11 mouse cellular contexts compared by ENCODE assay signal in the genomic region with DNA sequence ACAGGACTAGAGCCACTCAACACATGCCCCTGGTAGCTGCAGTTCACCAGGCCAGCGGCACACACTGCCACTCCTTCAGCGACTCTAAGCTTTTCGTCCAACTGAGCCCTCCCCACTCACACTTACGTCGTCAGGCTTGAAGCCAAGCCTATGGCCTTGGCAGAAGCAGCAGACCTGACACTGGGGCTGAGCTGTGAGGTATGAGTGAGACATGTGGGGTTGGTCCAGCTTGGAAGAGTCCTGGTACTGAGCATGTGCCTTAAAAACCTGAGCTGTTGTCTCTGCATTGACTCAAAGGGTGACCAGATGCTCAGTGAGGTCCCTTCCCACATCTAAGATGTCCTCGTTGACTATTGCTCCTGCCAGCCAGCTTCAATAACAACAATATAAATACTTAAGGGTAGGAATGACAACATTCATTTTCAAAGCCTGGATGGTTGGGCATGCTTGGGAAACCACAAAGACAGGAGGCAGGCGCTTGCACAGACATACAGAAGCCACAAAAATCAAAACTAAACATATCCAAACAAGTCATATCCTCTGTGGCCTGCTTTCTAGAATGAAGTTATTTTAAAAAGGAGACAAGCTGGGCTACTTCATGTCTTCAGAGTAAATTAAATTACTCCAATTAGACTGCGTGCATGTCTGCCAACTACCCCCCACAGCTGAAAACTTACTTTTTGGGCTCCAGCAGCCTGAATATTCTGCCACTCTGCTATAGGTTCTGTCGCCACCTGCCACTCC. TPM values are rescaled to one million over a fixed set of nuclear protein-coding genes. Genes with fewer than 3 reads are reported as not detected.
DNase-seq lines count a peak whose midpoint lies in the region; ATAC-seq and TF ChIP-seq lines count a peak whose summit lies in the region.
"Had no signal": no experiment of that assay in that cellular context is flagged by ENCODE, and none has a peak within 500 bp of the region (broad histone marks: within the 10 kb centered on the region; RNA-seq: fewer than 3 reads in every experiment).

No protein-coding gene starts in this region.

- no peak for TF ChIP-seq POLR2A in cerebellum, adult 2 months (IDR thresholded peaks at IDR 0.05; ENCODE audit: borderline replicate concordance, insufficient read depth, low read length)

- no peaks in the 10 kb centered on the region for H3K9me3 ChIP-seq in forebrain, embryonic 15.5 days
- H3K9me3 ChIP-seq in intestine, postnatal 0 days (ENCODE audit: control insufficient read depth): no peaks in the 10 kb centered on the region

- no peaks in the 10 kb centered on the region for H3K27me3 ChIP-seq in cerebellum, adult 2 months (ENCODE audit: control insufficient read depth, insufficient read depth, low read length)
- H3K27me3 ChIP-seq in forebrain, embryonic 15.5 days: no peaks in the 10 kb centered on the region
- no peaks in the 10 kb centered on the region for H3K27me3 ChIP-seq in intestine, postnatal 0 days (replicated peaks; ENCODE audit: control insufficient read depth, insufficient read depth, low read length)
- H3K27me3 ChIP-seq: CH12.LX had no signal

- peak; percentile 57 for DNase-seq in gastrocnemius, postnatal 25 days
- DNase-seq in gastrocnemius, postnatal 14 days: no peak
- peak; percentile 90 for DNase-seq in NIH3T3 (ENCODE audit: low read depth)
- peak; percentile 68 to 80 for DNase-seq in cerebellum, adult 2 months
- peak; percentile 64 for DNase-seq in heart, postnatal 4 days

- 28% methylated on average over 9 of the region's 9 CpGs for WGBS in cerebellum, adult 2 months
- 84% methylated on average over 9 of the region's 9 CpGs for WGBS in forebrain, embryonic 15.5 days
- WGBS in intestine, postnatal 0 days: 84% methylated on average over 9 of the region's 9 CpGs

- no peak overlapping the region for H3K4me2 ChIP-seq in forebrain, embryonic 15.5 days (replicated peaks)
- H3K4me2 ChIP-seq in intestine, postnatal 0 days (replicated peaks; ENCODE audit: low read depth): no peak overlapping the region

- H3K36me3 ChIP-seq in forebrain, embryonic 15.5 days: peaks cover 11% of the 10 kb centered on the region
- peaks cover 39% of the 10 kb centered on the region for H3K36me3 ChIP-seq in intestine, postnatal 0 days (ENCODE audit: control insufficient read depth, insufficient read depth)

- H3K9ac ChIP-seq in forebrain, embryonic 15.5 days (replicated peaks): no peak overlapping the region
- no peak overlapping the region for H3K9ac ChIP-seq in intestine, postnatal 0 days (ENCODE audit: low read depth, low read length)

- H3K27ac ChIP-seq in cerebellum, adult 2 months (ENCODE audit: insufficient read depth, low read length): no peak overlapping the region
- H3K27ac ChIP-seq in forebrain, embryonic 15.5 days (replicated peaks): no peak overlapping the region
- no peak overlapping the region for H3K27ac ChIP-seq in intestine, postnatal 0 days (ENCODE audit: low read depth, low read length)

- no peak for ATAC-seq in forebrain, embryonic 15.5 days (replicated peaks)
- no peak for ATAC-seq in intestine, postnatal 0 days
- ATAC-seq in monocyte, adult 5-6 weeks (replicated peaks; ENCODE audit: insufficient number of reproducible peaks, low FRiP score, low TSS enrichment, poor library complexity, severe bottlenecking): no peak

- H3K4me1 ChIP-seq in cerebellum, adult 2 months (ENCODE audit: control insufficient read depth, insufficient read depth, low read length): peaks cover 29% of the 10 kb centered on the region
- 0 out of 2 replicates have a peak, but pooled peaks cover 3% of the 10 kb centered on the region for H3K4me1 ChIP-seq in forebrain, embryonic 15.5 days
- H3K4me1 ChIP-seq in intestine, postnatal 0 days (replicated peaks; ENCODE audit: control insufficient read depth, insufficient read depth, low read length): no peaks in the 10 kb centered on the region

- no peak overlapping the region for H3K4me3 ChIP-seq in cerebellum, adult 2 months (replicated peaks; ENCODE audit: insufficient read depth, low read depth, low read length)
- H3K4me3 ChIP-seq in forebrain, embryonic 15.5 days: no peak overlapping the region
- H3K4me3 ChIP-seq in intestine, postnatal 0 days (ENCODE audit: low read depth, low read length): no peak overlapping the region

- intact Hi-C loops in gastrocnemius, postnatal 14 days (cut with DNase I; ENCODE audit: low total_unique reads): no loop called here

- TF ChIP-seq CTCF in cerebellum, adult 2 months (IDR thresholded peaks at IDR 0.05; ENCODE audit: borderline replicate concordance, insufficient read depth, low read depth, low read length): no peak
- TF ChIP-seq CTCF in intestine, postnatal 0 days (IDR thresholded peaks at IDR 0.05; ENCODE audit: low read depth): no peak

RNA-seq across cellular contexts. Expression of a gene that starts 10.6 kb away (rescaled TPM):
- 10 to 100 TPM; 14.3 to 14.5 TPM for total RNA-seq in gastrocnemius, postnatal 25 days (2021)
- 10 to 100 TPM; 14.8 to 19.3 TPM for total RNA-seq in gastrocnemius, postnatal 14 days (2021)
- 97.3 and 108 TPM in 2 replicates for polyA plus RNA-seq in cerebellum, adult 2 months (2012; rRNA removed)
- 10 to 100 TPM; 24.4 to 25.6 TPM for total RNA-seq in heart, postnatal 4 days (2021)
- 71.2 and 72.2 TPM in 2 replicates for polyA plus RNA-seq in forebrain, embryonic 15.5 days (2015; fragmentation: Nextera tagmentation; extraction: Ambion mirVana)
- 30.9 and 33.7 TPM in 2 replicates for polyA plus RNA-seq in intestine, postnatal 0 days (2015; fragmentation: Nextera tagmentation; extraction: Ambion mirVana)
- 32.4 to 79.2 TPM (median 44.1 TPM) in 3 replicates for total RNA-seq in monocyte, adult 5-6 weeks (2017)

RNA-seq across cellular contexts. Expression of a gene that starts 37.3 kb away (rescaled TPM):
- 10 to 100 TPM; 22.2 to 29.7 TPM for total RNA-seq in gastrocnemius, postnatal 25 days (2021)
- total RNA-seq in gastrocnemius, postnatal 14 days (2021): 10 to 100 TPM; 30.4 to 36.7 TPM
- 22.5 and 24.7 TPM in 2 replicates for polyA plus RNA-seq in cerebellum, adult 2 months (2012; rRNA removed)
- total RNA-seq in heart, postnatal 4 days (2021): 10 to 100 TPM; 51.7 to 56.7 TPM
- polyA plus RNA-seq in forebrain, embryonic 15.5 days (2015; fragmentation: Nextera tagmentation; extraction: Ambion mirVana): 71.3 and 73.7 TPM in 2 replicates
- 28.1 and 34.3 TPM in 2 replicates for polyA plus RNA-seq in intestine, postnatal 0 days (2015; fragmentation: Nextera tagmentation; extraction: Ambion mirVana)
- 11.6 to 26.4 TPM (median 11.9 TPM) in 3 replicates for total RNA-seq in monocyte, adult 5-6 weeks (2017)

RNA-seq across cellular contexts. Expression of a gene that starts 39.9 kb away (rescaled TPM):
- 1 to 10 TPM in 1 of 2 experiments, under 1 TPM in 1; 0.72 to 5.6 TPM for total RNA-seq in gastrocnemius, postnatal 25 days (2021)
- total RNA-seq in gastrocnemius, postnatal 14 days (2021): 1 to 10 TPM; 1.9 to 5.0 TPM
- polyA plus RNA-seq in cerebellum, adult 2 months (2012; rRNA removed): 0.76 and 0.97 TPM in 2 replicates
- 10 to 100 TPM; 10.4 to 13.7 TPM for total RNA-seq in heart, postnatal 4 days (2021)
- 1.1 TPM in 2 replicates for polyA plus RNA-seq in forebrain, embryonic 15.5 days (2015; fragmentation: Nextera tagmentation; extraction: Ambion mirVana)
- 2,265 and 2,375 TPM in 2 replicates for polyA plus RNA-seq in intestine, postnatal 0 days (2015; fragmentation: Nextera tagmentation; extraction: Ambion mirVana)
- 0.97 TPM in 1 of 3 replicates, not detected in the others for total RNA-seq in monocyte, adult 5-6 weeks (2017)
- total RNA-seq: megakaryocyte-erythroid progenitor cell, adult 5-6 weeks; neutrophil, adult 5-6 weeks had no signal
